Mouse (Mus musculus) stomach, embryonic 14.5 days (tissue): Measurements from ENCODE around the gene Marveld1. TPM values are rescaled to one million over a fixed set of nuclear protein-coding genes. Genes with fewer than 3 reads are reported as not detected.

ENCODE experiments used
- ATAC-seq: fragments of 200-750 bp; cut with Nextera tagmentation; 2 replicates; pipeline ENCODE4 v1.8.0; 2017; ENCODE audit warnings: low read depth, moderate TSS enrichment; ENCODE audit not compliant: insufficient number of reproducible peaks, insufficient read depth, low FRiP score
- H3K27ac ChIP-seq: fragments of 300-500 bp; sonication (generic); 2 replicates; pipeline ENCODE4 v1.5.1; 2014; ENCODE audit warnings: mild to moderate bottlenecking, low read length, moderate library complexity, mixed read lengths
- H3K27me3 ChIP-seq: fragments of 300-500 bp; sonication (generic); 2 replicates; pipeline ENCODE4 v1.6.1; 2014; ENCODE audit warnings: low read length, control low read depth, mixed read lengths; ENCODE audit not compliant: control insufficient read depth, insufficient read depth
- H3K36me3 ChIP-seq: fragments of 300-500 bp; sonication (generic); 2 replicates; pipeline ENCODE4 v1.6.1; 2014; ENCODE audit warnings: mild to moderate bottlenecking, control low read depth, low read length, moderate library complexity, mixed read lengths; ENCODE audit not compliant: control insufficient read depth, insufficient read depth
- H3K4me1 ChIP-seq: fragments of 300-500 bp; sonication (generic); 2 replicates; pipeline ENCODE4 v1.6.1; 2014; ENCODE audit warnings: low read length, control low read depth, mixed read lengths; ENCODE audit not compliant: control insufficient read depth, insufficient read depth
- H3K4me2 ChIP-seq: fragments of 300-500 bp; sonication (generic); replicated peaks from 2 replicates; pipeline ENCODE4 v1.6.1; 2014; ENCODE audit warnings: low read depth, low read length, control low read depth
- H3K4me3 ChIP-seq: fragments of 300-500 bp; sonication (generic); 2 replicates; pipeline ENCODE4 v1.5.1; 2014; ENCODE audit warnings: low read depth, low read length, control low read depth
- H3K9ac ChIP-seq: fragments of 300-500 bp; sonication (generic); replicated peaks from 2 replicates; pipeline ENCODE4 v1.6.1; 2014; ENCODE audit warnings: low read depth, mild to moderate bottlenecking, control low read depth, low read length, moderate library complexity, mixed read lengths
- H3K9me3 ChIP-seq: fragments of 300-500 bp; sonication (generic); 2 replicates; pipeline ENCODE4 v1.6.1; 2016; ENCODE audit warnings: low read depth, low read length, control low read depth; ENCODE audit not compliant: control insufficient read depth
- WGBS: fragments of 180-500 bp; shearing (Covaris S2); extraction: QIAGEN DNeasy Blood & Tissue Kit; methylation state at CpG from one replicate; pipeline ENCODE4 v1.1.7; 2014; 5-methylcytosine and 5-hydroxymethylcytosine counted together
- polyA plus RNA-seq: library from polyadenylated mRNA; unstranded; fragments of >200 nt; fragmentation: Nextera tagmentation; extraction: Ambion mirVana; gene quantifications from 2 replicates; pipeline ENCODE4 v1.2.1, GENCODE M21; 2014

Gene Marveld1
- polyA plus RNA-seq, 1 experiment from 2014 or later: 15.6 TPM

- Histone ChIP-seq H3K27ac (no peak overlapping the region), H3K9ac (no peak overlapping the region), H3K4me3 (no peak overlapping the region), H3K36me3 (peaks cover 4% of the 10 kb centered on the region), H3K4me1 (no peaks in the 10 kb centered on the region), H3K4me2 (no peak overlapping the region), H3K9me3 (no peaks in the 10 kb centered on the region), H3K27me3 (peaks cover 16% of the 10 kb centered on the region)
- WGBS: 66% methylated on average over 4 of the region's 4 CpGs
- no peak for ATAC-seq
Observed at GRCm38 (mm10) chr19:42196378-42196777, 49.2 kb downstream of the Marveld1 start.

GRCm38 (mm10) chr19:42197066-42197465 is 49.9 kb downstream of the Marveld1 start:
- Histone ChIP-seq H3K9ac (no peak overlapping the region), H3K9me3 (no peaks in the 10 kb centered on the region), H3K4me1 (no peaks in the 10 kb centered on the region), H3K36me3 (no peaks in the 10 kb centered on the region), H3K27ac (no peak overlapping the region), H3K4me3 (no peak overlapping the region), H3K27me3 (peaks cover 23% of the 10 kb centered on the region), H3K4me2 (no peak overlapping the region)
- WGBS: 66% methylated on average over 4 of the region's 4 CpGs
- ATAC-seq: no peak

- Histone ChIP-seq H3K9ac (no peak overlapping the region), H3K27ac (no peak overlapping the region), H3K4me2 (no peak overlapping the region), H3K4me1 (no peaks in the 10 kb centered on the region), H3K27me3 (peaks cover 31% of the 10 kb centered on the region), H3K4me3 (no peak overlapping the region), H3K9me3 (no peaks in the 10 kb centered on the region), H3K36me3 (no peaks in the 10 kb centered on the region)
- WGBS: 46% methylated on average over 11 of the region's 11 CpGs
- ATAC-seq: no peak
Observed at GRCm38 (mm10) chr19:42198026-42198425, 50.8 kb downstream of the Marveld1 start.

Other genes starting within 250 kb of the Marveld1 start
- gene Pgam1, start 235.5 kb upstream of the Marveld1 start, polyA plus RNA-seq: 651 and 721 TPM in 2 replicates
- gene Exosc1, start 214.0 kb upstream of the Marveld1 start, polyA plus RNA-seq: 73.2 and 79.9 TPM in 2 replicates
- 65.8 and 70.1 TPM in 2 replicates for gene Zdhhc16, start 213.9 kb upstream of the Marveld1 start, polyA plus RNA-seq
- gene Mms19, start 166.2 kb upstream of the Marveld1 start, polyA plus RNA-seq: 37.6 and 44.1 TPM in 2 replicates
- gene Ubtd1, start 165.6 kb upstream of the Marveld1 start, polyA plus RNA-seq: 10.4 and 10.8 TPM in 2 replicates
- 0.30 TPM in 1 of 2 replicates, not detected in the other for gene Ankrd2, start 111.4 kb upstream of the Marveld1 start, polyA plus RNA-seq
- 1.7 and 1.9 TPM in 2 replicates for gene Hoga1, start 101.8 kb upstream of the Marveld1 start, polyA plus RNA-seq
- 0.24 TPM in 1 of 2 replicates, not detected in the other for gene 4933411K16Rik, start 95.2 kb upstream of the Marveld1 start, polyA plus RNA-seq
- 27.0 and 27.6 TPM in 2 replicates for gene Morn4, start 61.0 kb upstream of the Marveld1 start, polyA plus RNA-seq
- 17.2 and 22.7 TPM in 2 replicates for gene Pi4k2a, start 56.9 kb upstream of the Marveld1 start, polyA plus RNA-seq
- gene Avpi1, start 18.3 kb upstream of the Marveld1 start, polyA plus RNA-seq: 44.2 and 46.9 TPM in 2 replicates
- 15.7 and 20.0 TPM in 2 replicates for gene Zfyve27, start 16.6 kb downstream of the Marveld1 start, polyA plus RNA-seq
- gene Sfrp5, start 54.9 kb downstream of the Marveld1 start, polyA plus RNA-seq: 11.1 and 13.0 TPM in 2 replicates
- gene Golga7b, start 100.2 kb downstream of the Marveld1 start, polyA plus RNA-seq: 0.83 and 0.97 TPM in 2 replicates